Mouse (Mus musculus): Measurements from ENCODE around the gene Slc26a10. TPM values are rescaled to one million over a fixed set of nuclear protein-coding genes. Genes with fewer than 3 reads are reported as not detected.

The Slc26a10 gene
- polyA plus RNA-seq (2014; fragmentation: Nextera tagmentation; extraction: Ambion mirVana): 0.58 and 0.66 TPM in 2 replicates

DNA sequence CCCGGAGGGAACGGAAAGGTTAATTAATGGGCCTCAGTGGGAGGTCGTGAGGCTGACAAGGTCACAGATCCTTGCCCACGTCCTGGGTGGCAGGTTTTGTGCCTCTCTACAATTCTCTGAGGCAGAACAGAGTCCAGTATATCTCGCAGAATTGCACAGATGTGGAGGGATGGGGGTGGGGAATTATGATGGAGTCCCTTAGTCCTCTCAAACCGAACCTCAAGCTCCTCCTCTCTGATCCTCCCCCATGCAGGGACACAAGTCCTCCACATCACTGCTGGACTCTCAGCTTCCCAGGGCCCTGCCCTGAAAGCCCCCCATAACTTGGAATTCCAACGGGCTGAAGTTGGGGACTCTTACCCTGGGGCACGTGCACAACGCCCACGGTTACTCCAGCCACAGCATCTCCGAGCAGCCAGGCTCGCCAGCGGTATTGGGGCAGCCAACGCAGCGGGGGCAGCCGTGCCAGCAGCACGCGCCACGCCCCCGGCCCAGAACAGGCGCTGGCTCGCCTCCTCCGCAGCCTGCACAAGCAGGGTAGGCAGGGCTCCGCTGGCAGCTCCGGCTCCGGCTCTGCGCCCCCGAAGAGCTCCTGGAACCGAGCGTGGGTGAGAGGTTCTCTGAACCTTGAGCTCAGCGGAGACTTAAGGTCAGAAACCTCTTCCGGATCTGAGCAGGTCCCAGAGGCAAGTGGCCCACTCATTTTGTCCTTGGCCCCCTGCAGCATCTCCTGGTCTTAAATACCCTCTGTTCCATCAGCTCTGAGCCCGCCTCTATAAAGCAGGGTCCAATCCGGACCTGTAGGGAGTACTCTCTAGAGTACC is at the start of gene Slc26a10:
Slc26a10 (minus strand) TSS at position 775 of the 824 bp plus-strand sequence.
- Histone ChIP-seq H3K27ac (replicated peaks; ENCODE audit: low read depth, low read length) (no peak within 1 kb of the TSS), H3K9me3 (ENCODE audit: control insufficient read depth, low read length) (no peaks in the 10 kb centered on the region), H3K36me3 (ENCODE audit: control insufficient read depth, insufficient read depth, low read length) (no peaks in the 10 kb centered on the region), H3K27me3 (ENCODE audit: control insufficient read depth, insufficient read depth, low read length) (peaks cover 51% of the 10 kb centered on the region), H3K4me2 (ENCODE audit: low read length) (peak within 1 kb of the TSS; percentile 38), H3K9ac (replicated peaks; ENCODE audit: low read length) (peak within 1 kb of the TSS; percentile 24; the same call in 1 of the 2 replicates), H3K4me1 (ENCODE audit: control insufficient read depth, insufficient read depth, low read length) (peaks cover 13% of the 10 kb centered on the region), H3K4me3 (replicated peaks; ENCODE audit: low read depth, low read length) (no peak within 1 kb of the TSS)
- peak; percentile 56 for DNase-seq
- 2% methylated on average over 34 of the region's 34 CpGs for WGBS
- no peak for ATAC-seq (ENCODE audit: low FRiP score, low TSS enrichment)

GRCm38 (mm10) chr10:127228897-127229296 is 48.5 kb upstream of the Slc26a10 start:
- H3K9me3 ChIP-seq (ENCODE audit: control insufficient read depth, low read length): no peaks in the 10 kb centered on the region
- peaks cover 77% of the 10 kb centered on the region for H3K36me3 ChIP-seq (ENCODE audit: control insufficient read depth, insufficient read depth, low read length)
- no peaks in the 10 kb centered on the region for H3K27me3 ChIP-seq (ENCODE audit: control insufficient read depth, insufficient read depth, low read length)
- ATAC-seq (ENCODE audit: low FRiP score, low TSS enrichment) (0 out of 2 replicates have a peak, but pooled peaks have one; percentile 13), DNase-seq (peak; percentile 85)
- no peak overlapping the region for H3K4me3 ChIP-seq (replicated peaks; ENCODE audit: low read depth, low read length)
- no peaks in the 10 kb centered on the region for H3K4me1 ChIP-seq (ENCODE audit: control insufficient read depth, insufficient read depth, low read length)
- H3K27ac ChIP-seq (replicated peaks; ENCODE audit: low read depth, low read length): no peak overlapping the region
- H3K4me2 ChIP-seq (ENCODE audit: low read length): no peak overlapping the region
- 27% methylated on average over 4 of the region's 4 CpGs for WGBS
- no peak overlapping the region for H3K9ac ChIP-seq (replicated peaks; ENCODE audit: low read length)

GRCm38 (mm10) chr10:127227163-127227562 is 46.7 kb upstream of the Slc26a10 start:
- 90% methylated on average over 8 of the region's 8 CpGs for WGBS
- H3K9me3 ChIP-seq (ENCODE audit: control insufficient read depth, low read length): no peaks in the 10 kb centered on the region
- ATAC-seq (ENCODE audit: low FRiP score, low TSS enrichment) (no peak), DNase-seq (no peak)
- no peak overlapping the region for H3K9ac ChIP-seq (replicated peaks; ENCODE audit: low read length)
- no peak overlapping the region for H3K4me3 ChIP-seq (replicated peaks; ENCODE audit: low read depth, low read length)
- H3K4me1 ChIP-seq (ENCODE audit: control insufficient read depth, insufficient read depth, low read length): no peaks in the 10 kb centered on the region
- H3K27ac ChIP-seq (replicated peaks; ENCODE audit: low read depth, low read length): no peak overlapping the region
- H3K36me3 ChIP-seq (ENCODE audit: control insufficient read depth, insufficient read depth, low read length): peaks cover 59% of the 10 kb centered on the region
- no peak overlapping the region for H3K4me2 ChIP-seq (ENCODE audit: low read length)
- H3K27me3 ChIP-seq (ENCODE audit: control insufficient read depth, insufficient read depth, low read length): no peaks in the 10 kb centered on the region

DNA sequence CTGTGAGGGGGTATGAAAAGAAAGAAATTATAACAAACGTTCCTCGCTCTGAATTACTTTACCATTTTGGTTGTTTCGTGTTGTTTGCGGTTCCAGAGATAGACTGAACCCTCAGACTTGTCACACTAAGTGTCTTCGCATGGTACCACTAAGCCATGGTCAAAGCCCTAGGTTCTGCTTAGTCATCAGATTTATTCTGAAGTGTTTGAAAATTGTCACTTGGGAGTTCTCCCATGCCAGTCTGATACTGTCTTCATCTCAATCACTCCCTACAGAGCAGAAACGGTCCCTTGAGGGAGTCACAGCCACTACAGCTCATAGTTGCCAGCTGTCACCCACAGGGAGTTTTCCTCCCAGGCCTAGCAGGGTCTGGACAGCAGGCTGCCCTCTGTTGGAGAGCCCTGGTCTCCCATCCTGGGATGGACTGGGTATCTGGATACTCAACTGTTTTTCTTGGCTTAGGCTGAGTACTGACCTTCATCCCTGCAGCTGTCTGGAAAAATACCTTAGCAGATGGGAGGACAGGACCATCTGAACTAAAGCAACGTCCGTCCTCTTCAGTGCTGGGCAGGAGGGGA is 46.0 kb upstream of the Slc26a10 start:
- no peak for ATAC-seq (ENCODE audit: low FRiP score, low TSS enrichment)
- Histone ChIP-seq H3K36me3 (ENCODE audit: control insufficient read depth, insufficient read depth, low read length) (peaks cover 53% of the 10 kb centered on the region), H3K4me3 (replicated peaks; ENCODE audit: low read depth, low read length) (no peak overlapping the region), H3K4me2 (ENCODE audit: low read length) (no peak overlapping the region), H3K9me3 (ENCODE audit: control insufficient read depth, low read length) (no peaks in the 10 kb centered on the region), H3K27ac (replicated peaks; ENCODE audit: low read depth, low read length) (no peak overlapping the region), H3K27me3 (ENCODE audit: control insufficient read depth, insufficient read depth, low read length) (no peaks in the 10 kb centered on the region), H3K4me1 (ENCODE audit: control insufficient read depth, insufficient read depth, low read length) (no peaks in the 10 kb centered on the region), H3K9ac (replicated peaks; ENCODE audit: low read length) (no peak overlapping the region)
- DNase-seq: peak; percentile 30
- 75% methylated on average over 8 of the region's 8 CpGs for WGBS

GRCm38 (mm10) chr10:127225732-127226131 is 45.3 kb upstream of the Slc26a10 start:
- peaks cover 47% of the 10 kb centered on the region for H3K36me3 ChIP-seq (ENCODE audit: control insufficient read depth, insufficient read depth, low read length)
- no peak overlapping the region for H3K4me2 ChIP-seq (ENCODE audit: low read length)
- H3K9ac ChIP-seq (replicated peaks; ENCODE audit: low read length): no peak overlapping the region
- H3K27ac ChIP-seq (replicated peaks; ENCODE audit: low read depth, low read length): no peak overlapping the region
- DNase-seq (no peak), ATAC-seq (ENCODE audit: low FRiP score, low TSS enrichment) (no peak)
- no peak overlapping the region for H3K4me3 ChIP-seq (replicated peaks; ENCODE audit: low read depth, low read length)
- H3K27me3 ChIP-seq (ENCODE audit: control insufficient read depth, insufficient read depth, low read length): no peaks in the 10 kb centered on the region
- no peaks in the 10 kb centered on the region for H3K4me1 ChIP-seq (ENCODE audit: control insufficient read depth, insufficient read depth, low read length)
- H3K9me3 ChIP-seq (ENCODE audit: control insufficient read depth, low read length): no peaks in the 10 kb centered on the region
- WGBS: 26% methylated on average over 10 of the region's 10 CpGs

DNA sequence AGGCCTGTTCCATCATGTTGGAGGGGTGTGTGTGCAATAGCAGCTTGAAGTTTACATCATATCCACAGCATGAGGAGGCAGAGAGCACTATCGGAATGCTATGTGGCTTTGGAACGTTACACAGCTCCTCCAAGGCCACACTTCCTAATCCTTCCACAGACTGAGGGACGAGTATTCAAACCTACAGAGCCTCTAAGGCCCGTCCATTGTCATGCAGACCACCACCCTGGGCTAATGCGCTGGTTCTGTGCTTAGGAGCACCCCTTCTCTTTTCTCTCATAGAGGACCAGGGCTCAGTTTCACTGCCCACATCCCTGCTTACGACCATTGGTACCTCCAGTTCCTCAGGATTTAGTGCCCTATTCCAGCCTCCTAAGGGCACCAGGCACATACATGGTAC is 44.8 kb upstream of the Slc26a10 start:
- Histone ChIP-seq H3K9me3 (ENCODE audit: control insufficient read depth, low read length) (no peaks in the 10 kb centered on the region), H3K4me1 (ENCODE audit: control insufficient read depth, insufficient read depth, low read length) (no peaks in the 10 kb centered on the region), H3K4me2 (ENCODE audit: low read length) (no peak overlapping the region), H3K27me3 (ENCODE audit: control insufficient read depth, insufficient read depth, low read length) (no peaks in the 10 kb centered on the region), H3K4me3 (replicated peaks; ENCODE audit: low read depth, low read length) (no peak overlapping the region), H3K36me3 (ENCODE audit: control insufficient read depth, insufficient read depth, low read length) (peaks cover 42% of the 10 kb centered on the region), H3K9ac (replicated peaks; ENCODE audit: low read length) (no peak overlapping the region), H3K27ac (replicated peaks; ENCODE audit: low read depth, low read length) (no peak overlapping the region)
- 23% methylated on average over 6 of the region's 6 CpGs for WGBS
- DNase-seq (no peak), ATAC-seq (ENCODE audit: low FRiP score, low TSS enrichment) (no peak)

DNA sequence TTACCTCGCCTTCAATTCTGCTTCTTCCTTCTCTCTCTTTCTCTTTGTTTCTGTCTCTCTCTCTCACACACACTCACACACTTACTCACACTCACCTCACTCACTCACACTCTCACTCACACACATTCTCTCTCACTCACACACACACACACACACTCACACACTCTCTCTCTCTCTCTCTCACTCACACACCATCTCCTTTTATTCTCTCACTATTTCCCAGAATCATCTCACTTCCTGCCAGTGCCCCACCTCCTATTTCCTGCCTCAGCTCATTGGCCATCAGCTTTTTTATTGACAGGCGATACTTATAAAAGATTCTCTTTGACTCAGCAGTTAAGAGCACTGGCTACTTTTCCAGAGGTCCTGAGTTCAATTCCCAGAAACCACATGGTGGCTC is 37.9 kb upstream of the Slc26a10 start:
- ATAC-seq (ENCODE audit: low FRiP score, low TSS enrichment): no peak
- no peak overlapping the region for H3K4me3 ChIP-seq (replicated peaks; ENCODE audit: low read depth, low read length)
- H3K9me3 ChIP-seq (ENCODE audit: control insufficient read depth, low read length): no peaks in the 10 kb centered on the region
- 90% methylated on average over 2 of the region's 2 CpGs for WGBS
- no peak overlapping the region for H3K27ac ChIP-seq (replicated peaks; ENCODE audit: low read depth, low read length)
- H3K27me3 ChIP-seq (ENCODE audit: control insufficient read depth, insufficient read depth, low read length): no peaks in the 10 kb centered on the region
- DNase-seq: no peak
- H3K4me1 ChIP-seq (ENCODE audit: control insufficient read depth, insufficient read depth, low read length): no peaks in the 10 kb centered on the region
- H3K4me2 ChIP-seq (ENCODE audit: low read length): no peak overlapping the region
- H3K9ac ChIP-seq (replicated peaks; ENCODE audit: low read length): no peak overlapping the region
- H3K36me3 ChIP-seq (ENCODE audit: control insufficient read depth, insufficient read depth, low read length): no peaks in the 10 kb centered on the region

DNA sequence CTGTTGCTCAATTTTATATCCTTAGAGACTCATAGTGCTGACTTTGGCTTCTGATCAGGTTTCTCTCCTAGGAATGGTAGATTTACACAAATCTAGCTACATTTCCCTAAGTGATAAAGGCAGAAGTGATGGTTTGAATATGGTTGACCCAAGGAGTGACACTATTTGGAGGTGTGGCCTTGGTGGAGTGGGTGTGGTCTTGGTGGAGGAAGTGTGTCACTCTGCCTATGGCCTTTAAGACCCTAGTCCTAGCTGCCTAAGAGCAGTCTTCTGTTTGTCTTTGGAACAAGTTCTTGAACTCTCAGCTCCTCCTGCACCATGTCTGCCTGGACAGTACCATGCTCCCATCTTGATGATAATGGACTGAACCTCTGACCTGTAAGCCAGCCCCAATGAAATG is 36.7 kb upstream of the Slc26a10 start:
- H3K4me1 ChIP-seq (ENCODE audit: control insufficient read depth, insufficient read depth, low read length): no peaks in the 10 kb centered on the region
- no peaks in the 10 kb centered on the region for H3K9me3 ChIP-seq (ENCODE audit: control insufficient read depth, low read length)
- no peaks in the 10 kb centered on the region for H3K36me3 ChIP-seq (ENCODE audit: control insufficient read depth, insufficient read depth, low read length)
- no peak overlapping the region for H3K9ac ChIP-seq (replicated peaks; ENCODE audit: low read length)
- no peak overlapping the region for H3K4me2 ChIP-seq (ENCODE audit: low read length)
- no peak for ATAC-seq (ENCODE audit: low FRiP score, low TSS enrichment)
- no peak for DNase-seq
- H3K27ac ChIP-seq (replicated peaks; ENCODE audit: low read depth, low read length): no peak overlapping the region
- H3K27me3 ChIP-seq (ENCODE audit: control insufficient read depth, insufficient read depth, low read length): no peaks in the 10 kb centered on the region
- H3K4me3 ChIP-seq (replicated peaks; ENCODE audit: low read depth, low read length): no peak overlapping the region

GRCm38 (mm10) chr10:127216456-127216855 is 36.0 kb upstream of the Slc26a10 start:
- H3K4me1 ChIP-seq (ENCODE audit: control insufficient read depth, insufficient read depth, low read length): no peaks in the 10 kb centered on the region
- H3K27me3 ChIP-seq (ENCODE audit: control insufficient read depth, insufficient read depth, low read length): no peaks in the 10 kb centered on the region
- DNase-seq (no peak), ATAC-seq (ENCODE audit: low FRiP score, low TSS enrichment) (no peak)
- WGBS: 93% methylated on average over 11 of the region's 11 CpGs
- no peak overlapping the region for H3K4me3 ChIP-seq (replicated peaks; ENCODE audit: low read depth, low read length)
- no peak overlapping the region for H3K9ac ChIP-seq (replicated peaks; ENCODE audit: low read length)
- no peak overlapping the region for H3K4me2 ChIP-seq (ENCODE audit: low read length)
- H3K36me3 ChIP-seq (ENCODE audit: control insufficient read depth, insufficient read depth, low read length): no peaks in the 10 kb centered on the region
- no peaks in the 10 kb centered on the region for H3K9me3 ChIP-seq (ENCODE audit: control insufficient read depth, low read length)
- no peak overlapping the region for H3K27ac ChIP-seq (replicated peaks; ENCODE audit: low read depth, low read length)

Data from midbrain, embryonic 14.5 days (tissue).